Mouse (Mus musculus) limb, embryonic 11.5 days (tissue): ENCODE results near the gene Spcs1. TPM values are rescaled to one million over a fixed set of nuclear protein-coding genes. Genes with fewer than 3 reads are reported as not detected.

Source experiments
- ATAC-seq: fragments of 200-750 bp; cut with Nextera tagmentation; 2 replicates; pipeline ENCODE4 v1.8.0; 2017; ENCODE audit warnings: low read depth; ENCODE audit not compliant: insufficient number of reproducible peaks, low FRiP score, low TSS enrichment
- DNase-seq: peaks from one replicate; pipeline ENCODE4 v3.0.0-alpha.2; 2015; ENCODE audit warnings: low spot score
- H3K27ac ChIP-seq: fragments of 300-500 bp; sonication (generic); replicated peaks from 2 replicates; pipeline ENCODE4 v1.5.1; 2014; ENCODE audit warnings: low read depth, mild to moderate bottlenecking, low read length
- H3K27me3 ChIP-seq: fragments of 300-500 bp; sonication (generic); 2 replicates; pipeline ENCODE4 v1.6.1; 2014; ENCODE audit warnings: mild to moderate bottlenecking, low read length, mixed read lengths; ENCODE audit not compliant: control insufficient read depth, insufficient read depth
- H3K36me3 ChIP-seq: fragments of 300-500 bp; sonication (generic); 2 replicates; pipeline ENCODE4 v1.6.1; 2014; ENCODE audit warnings: mild to moderate bottlenecking, low read length, moderate library complexity, mixed read lengths; ENCODE audit not compliant: control insufficient read depth, insufficient read depth
- H3K4me1 ChIP-seq: fragments of 300-500 bp; sonication (generic); 2 replicates; pipeline ENCODE4 v1.6.1; 2014; ENCODE audit warnings: low read length, mixed read lengths; ENCODE audit not compliant: control insufficient read depth, insufficient read depth
- H3K4me2 ChIP-seq: fragments of 300-500 bp; sonication (generic); 2 replicates; pipeline ENCODE4 v1.6.1; 2014; ENCODE audit warnings: low read depth, mild to moderate bottlenecking, moderate library complexity; ENCODE audit not compliant: severe bottlenecking
- H3K4me3 ChIP-seq: fragments of 300-500 bp; sonication (generic); 2 replicates; pipeline ENCODE4 v1.5.1; 2014; ENCODE audit warnings: low read depth, low read length
- H3K9ac ChIP-seq: fragments of 300-500 bp; sonication (generic); 2 replicates; pipeline ENCODE4 v1.6.1; 2014; ENCODE audit warnings: mild to moderate bottlenecking, low read length
- H3K9me3 ChIP-seq: fragments of 300-500 bp; sonication (generic); 2 replicates; pipeline ENCODE4 v1.6.1; 2016; ENCODE audit warnings: low read length; ENCODE audit not compliant: control insufficient read depth
- WGBS: fragments of 180-500 bp; shearing (Covaris S2); extraction: QIAGEN DNeasy Blood & Tissue Kit; methylation state at CpG from one replicate; pipeline ENCODE4 v1.1.7; 2014; 5-methylcytosine and 5-hydroxymethylcytosine counted together
- polyA plus RNA-seq: library from polyadenylated mRNA; unstranded; fragments of >200 nt; fragmentation: Nextera tagmentation; extraction: Ambion mirVana; gene quantifications from 2 replicates; pipeline ENCODE4 v1.2.1, GENCODE M21; 2014

The Spcs1 gene
- polyA plus RNA-seq, 1 experiment from 2014 or later, result 305 TPM

DNA sequence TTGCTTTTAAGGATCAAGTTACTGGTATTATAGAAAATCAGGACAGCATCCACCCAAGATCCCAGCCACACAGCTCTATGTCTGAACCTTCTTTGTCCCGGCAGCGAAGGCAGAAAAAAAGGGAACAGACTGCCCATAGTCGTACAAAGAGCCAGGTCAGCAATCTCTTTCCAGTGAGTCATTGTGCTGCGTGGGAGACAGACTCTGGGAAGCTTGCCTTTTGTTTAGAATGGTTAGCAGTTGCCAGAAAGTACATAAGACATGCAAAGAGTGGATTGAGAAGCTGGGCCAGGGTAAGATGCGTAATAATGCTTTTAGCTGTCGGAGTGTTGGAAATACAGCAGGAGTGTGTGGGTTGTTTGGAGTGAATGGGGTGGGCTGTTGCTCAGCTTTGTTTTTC lies 27.3 kb downstream of the Spcs1 start:
- 91% methylated on average over 6 of the region's 6 CpGs for WGBS
- no peak for ATAC-seq

DNA sequence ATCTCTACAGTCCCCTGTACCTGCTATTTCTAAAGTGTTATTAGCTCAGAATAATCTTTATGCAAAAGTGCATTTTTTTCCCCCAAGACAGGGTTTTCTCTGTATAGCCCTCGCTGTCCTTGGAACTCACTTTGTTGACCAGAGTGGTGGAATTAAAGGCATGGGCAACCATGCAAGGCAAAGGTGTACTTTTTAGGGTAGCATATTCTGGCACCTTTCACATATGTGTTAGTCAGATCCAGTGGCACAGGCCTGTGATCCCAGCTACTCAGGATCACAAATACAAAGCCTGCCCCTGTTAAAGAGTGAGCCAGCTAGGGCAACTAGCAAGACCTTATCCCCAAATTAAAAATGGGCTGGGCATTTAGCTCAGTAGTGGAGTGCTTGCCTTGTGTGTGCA lies 41.1 kb downstream of the Spcs1 start:
- Histone ChIP-seq H3K4me1 (no peaks in the 10 kb centered on the region), H3K27ac (no peak overlapping the region), H3K9me3 (no peaks in the 10 kb centered on the region), H3K4me3 (no peak overlapping the region), H3K9ac (no peak overlapping the region), H3K36me3 (no peaks in the 10 kb centered on the region), H3K27me3 (no peaks in the 10 kb centered on the region), H3K4me2 (no peak overlapping the region)
- 93% methylated on average over 1 of the region's 1 CpGs for WGBS
- DNase-seq (no peak), ATAC-seq (no peak)

More for the DNA sequence above, 27.3 kb downstream of the Spcs1 start:
- no peak for DNase-seq
- no peak overlapping the region for H3K27ac ChIP-seq
- H3K9me3 ChIP-seq, result no peaks in the 10 kb centered on the region
- H3K4me3 ChIP-seq, result no peak overlapping the region
- no peak overlapping the region for H3K9ac ChIP-seq
- no peaks in the 10 kb centered on the region for H3K27me3 ChIP-seq
- H3K36me3 ChIP-seq, result peaks cover 3% of the 10 kb centered on the region; the same call in 1 of the 2 replicates
- H3K4me2 ChIP-seq, result no peak overlapping the region
- H3K4me1 ChIP-seq, result no peaks in the 10 kb centered on the region

DNA sequence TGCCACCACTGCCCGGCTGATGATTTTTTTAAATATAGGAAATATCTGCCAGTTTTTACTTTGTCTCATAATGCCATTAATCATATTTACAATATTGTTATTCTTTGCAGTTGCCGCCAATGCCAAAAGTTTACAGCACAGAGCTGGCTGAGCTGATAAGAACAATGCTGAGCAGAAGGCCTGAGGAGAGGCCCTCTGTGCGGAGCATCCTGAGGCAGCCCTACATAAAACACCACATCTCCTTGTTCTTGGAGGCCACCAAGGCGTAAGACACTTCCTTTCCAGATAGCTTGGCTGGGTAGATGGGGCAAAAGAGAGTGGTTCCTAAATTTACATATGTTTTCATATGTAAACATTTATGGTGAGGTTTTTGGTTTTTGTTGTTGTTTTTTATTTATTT lies 42.4 kb downstream of the Spcs1 start:
- H3K36me3 ChIP-seq, result no peaks in the 10 kb centered on the region
- H3K4me3 ChIP-seq, result no peak overlapping the region
- H3K27ac ChIP-seq, result no peak overlapping the region
- H3K4me2 ChIP-seq, result no peak overlapping the region
- ATAC-seq, result no peak
- H3K9me3 ChIP-seq, result no peaks in the 10 kb centered on the region
- DNase-seq, result no peak
- H3K9ac ChIP-seq, result no peak overlapping the region
- H3K4me1 ChIP-seq, result no peaks in the 10 kb centered on the region
- H3K27me3 ChIP-seq, result no peaks in the 10 kb centered on the region
- 94% methylated on average over 4 of the region's 4 CpGs for WGBS

DNA sequence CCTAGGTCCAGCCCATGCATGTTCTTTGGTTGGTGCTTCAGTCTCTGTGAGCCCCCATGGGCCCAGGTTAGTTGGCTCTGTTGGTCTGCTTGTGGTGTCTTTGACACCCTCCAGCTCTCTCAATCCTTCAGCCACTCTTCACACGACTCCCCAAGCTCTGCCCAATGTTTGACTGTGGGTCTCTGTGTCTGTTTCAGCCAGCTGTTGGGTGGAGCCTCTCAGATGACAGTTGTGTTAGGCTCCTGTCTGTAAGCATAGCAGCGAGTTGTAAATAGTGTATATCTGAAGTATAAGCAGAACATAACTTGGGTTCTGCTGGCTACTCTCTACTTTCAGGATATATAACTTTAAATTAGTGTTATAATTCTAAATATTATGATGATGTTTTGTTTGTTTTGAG lies 43.0 kb downstream of the Spcs1 start:
- no peaks in the 10 kb centered on the region for H3K36me3 ChIP-seq
- WGBS, result 88% methylated on average over 2 of the region's 2 CpGs
- no peak overlapping the region for H3K27ac ChIP-seq

DNA sequence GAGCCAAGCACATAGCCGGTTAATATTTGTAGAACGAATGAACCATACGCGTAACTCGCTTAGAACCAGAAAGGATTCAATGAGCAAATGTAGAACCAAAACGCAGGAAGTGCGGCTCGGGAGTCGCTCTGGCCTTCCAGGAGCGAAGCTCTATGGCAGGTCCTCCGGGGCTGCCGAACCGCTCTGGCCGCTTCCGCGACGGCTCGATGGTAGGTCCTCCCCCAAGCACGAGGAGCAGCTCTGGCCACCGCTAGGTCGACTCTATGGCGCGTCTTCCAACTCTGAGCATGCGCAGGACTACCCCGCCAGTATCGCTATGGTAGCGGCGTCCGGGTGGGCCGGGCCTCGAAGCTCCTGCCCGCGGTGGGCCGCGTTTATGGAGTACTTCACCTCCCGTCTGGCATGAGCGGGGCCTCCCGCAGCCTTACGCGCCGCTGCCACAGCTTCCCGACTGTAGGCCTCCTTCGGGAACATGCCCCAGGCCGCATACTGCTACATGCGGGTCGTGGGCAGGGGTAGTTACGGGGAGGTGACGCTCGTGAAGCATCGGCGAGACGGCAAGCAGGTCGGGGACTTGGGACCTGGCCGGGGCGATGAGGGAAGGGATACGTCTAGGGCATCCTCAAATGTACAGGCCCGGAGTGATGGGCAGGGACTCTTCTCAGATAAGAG lies 50.2 kb downstream of the Spcs1 start, which contains the start of gene Nek4:
Gene Nek4, plus strand, starts transcription at position 224 of the 672 bp plus-strand sequence.
- peak within 1 kb of the TSS; percentile 75 for H3K9ac ChIP-seq
- H3K36me3 ChIP-seq, result no peaks in the 10 kb centered on the region
- DNase-seq (peak; percentile 97), ATAC-seq (peak; percentile 98)
- no peaks in the 10 kb centered on the region for H3K27me3 ChIP-seq
- H3K4me1 ChIP-seq, result no peaks in the 10 kb centered on the region
- H3K27ac ChIP-seq, result no peak within 1 kb of the TSS
- under 1% methylated on average over 57 of the region's 57 CpGs for WGBS
- peak within 1 kb of the TSS; percentile 70 for H3K4me2 ChIP-seq
- H3K4me3 ChIP-seq, result peak within 1 kb of the TSS; percentile 70
- H3K9me3 ChIP-seq, result no peaks in the 10 kb centered on the region

More for the DNA sequence above, 43.0 kb downstream of the Spcs1 start:
- no peak overlapping the region for H3K9ac ChIP-seq
- DNase-seq (no peak), ATAC-seq (no peak)
- H3K4me3 ChIP-seq, result no peak overlapping the region
- no peaks in the 10 kb centered on the region for H3K4me1 ChIP-seq
- H3K9me3 ChIP-seq, result no peaks in the 10 kb centered on the region
- H3K4me2 ChIP-seq, result no peak overlapping the region
- H3K27me3 ChIP-seq, result no peaks in the 10 kb centered on the region

DNA sequence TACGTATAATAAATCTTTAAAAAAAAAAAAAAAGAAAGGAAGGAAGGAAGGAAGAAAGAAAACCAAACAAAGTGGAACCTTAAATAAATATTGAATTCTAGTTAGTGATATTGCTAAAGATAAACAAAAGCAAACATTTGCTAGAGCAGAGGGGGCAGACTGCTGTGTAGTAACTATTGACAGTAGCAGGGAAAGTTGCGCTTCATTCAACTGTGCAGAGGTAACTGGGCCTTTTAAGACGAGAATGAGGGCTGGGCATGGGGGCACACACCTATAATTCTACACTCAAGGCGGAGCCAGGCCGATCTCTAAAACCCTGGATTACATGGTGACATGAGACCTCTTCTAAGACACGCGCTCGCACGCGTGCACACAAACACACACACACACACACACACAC lies 51.5 kb downstream of the Spcs1 start:
- no peak overlapping the region for H3K4me3 ChIP-seq
- H3K27ac ChIP-seq, result no peak overlapping the region
- no peak for DNase-seq
- WGBS, result 98% methylated on average over 10 of the region's 10 CpGs
- no peaks in the 10 kb centered on the region for H3K27me3 ChIP-seq
- no peaks in the 10 kb centered on the region for H3K36me3 ChIP-seq
- H3K9ac ChIP-seq, result no peak overlapping the region
- no peak overlapping the region for H3K4me2 ChIP-seq
- H3K9me3 ChIP-seq, result no peaks in the 10 kb centered on the region
- H3K4me1 ChIP-seq, result no peaks in the 10 kb centered on the region
- ATAC-seq, result no peak

Other genes with a start within 250 kb of the Spcs1 start
- gene Tmem110, start 176.1 kb downstream of the Spcs1 start, polyA plus RNA-seq, result 37.5 and 38.7 TPM in 2 replicates
- 1.1 and 1.2 TPM in 2 replicates for gene Mustn1, start 122.5 kb downstream of the Spcs1 start, polyA plus RNA-seq
- gene Itih4, start 115.2 kb downstream of the Spcs1 start, polyA plus RNA-seq, result not detected in 2 replicates
- gene Itih3, start 77.9 kb downstream of the Spcs1 start, polyA plus RNA-seq, result 0.14 and 0.15 TPM in 2 replicates
- not detected in 2 replicates for gene Itih1, start 58.4 kb downstream of the Spcs1 start, polyA plus RNA-seq
- 16.1 and 17.7 TPM in 2 replicates for gene Nek4, start 50.3 kb downstream of the Spcs1 start, polyA plus RNA-seq
- gene Glt8d1, start 272 bp downstream of the Spcs1 start, polyA plus RNA-seq, result 42.4 and 47.8 TPM in 2 replicates
- 135 and 136 TPM in 2 replicates for gene Pbrm1, start 17.5 kb upstream of the Spcs1 start, polyA plus RNA-seq
- gene Gnl3, start 17.5 kb upstream of the Spcs1 start, polyA plus RNA-seq, result 126 and 129 TPM in 2 replicates
- gene Smim4, start 127.3 kb upstream of the Spcs1 start, polyA plus RNA-seq, result 61.6 and 66.5 TPM in 2 replicates
- gene Nt5dc2, start 129.4 kb upstream of the Spcs1 start, polyA plus RNA-seq, result 569 and 606 TPM in 2 replicates
- gene Stab1, start 167.0 kb upstream of the Spcs1 start, polyA plus RNA-seq, result 15.5 and 15.7 TPM in 2 replicates
- gene Tnnc1, start 206.6 kb upstream of the Spcs1 start, polyA plus RNA-seq, result 16.6 and 18.7 TPM in 2 replicates
- 346 and 377 TPM in 2 replicates for gene Nisch, start 215.3 kb upstream of the Spcs1 start, polyA plus RNA-seq
- 0.09 and 0.20 TPM in 2 replicates for gene Sema3g, start 216.2 kb upstream of the Spcs1 start, polyA plus RNA-seq
- gene Phf7, start 249.6 kb upstream of the Spcs1 start, polyA plus RNA-seq, result 12.7 and 13.5 TPM in 2 replicates
- gene Bap1, start 249.8 kb upstream of the Spcs1 start, polyA plus RNA-seq, result 111 and 112 TPM in 2 replicates